Mouse (Mus musculus) stomach, postnatal 0 days (tissue): ENCODE results near the gene Glp1r. TPM values are rescaled to one million over a fixed set of nuclear protein-coding genes. Genes with fewer than 3 reads are reported as not detected.

Experiments
- ATAC-seq: fragments of 200-750 bp; cut with Nextera tagmentation; 2 replicates; pipeline ENCODE4 v1.8.0; 2017; ENCODE audit not compliant: low FRiP score, low TSS enrichment
- DNase-seq: peaks from one replicate; pipeline ENCODE4 v3.0.0-alpha.2; 2016; ENCODE audit warnings: low spot score
- H3K27ac ChIP-seq: fragments of 300-500 bp; sonication (generic); replicated peaks from 2 replicates; pipeline ENCODE4 v1.5.1; 2014; ENCODE audit warnings: mild to moderate bottlenecking, control low read depth
- H3K27me3 ChIP-seq: fragments of 300-500 bp; sonication (generic); 2 replicates; pipeline ENCODE4 v1.6.1; 2014; ENCODE audit warnings: low read length; ENCODE audit not compliant: control insufficient read depth, insufficient read depth
- H3K36me3 ChIP-seq: fragments of 300-500 bp; sonication (generic); 2 replicates; pipeline ENCODE4 v1.6.1; 2014; ENCODE audit warnings: low read length, mixed read lengths; ENCODE audit not compliant: control insufficient read depth, insufficient read depth
- H3K4me1 ChIP-seq: fragments of 300-500 bp; sonication (generic); replicated peaks from 2 replicates; pipeline ENCODE4 v1.6.1; 2014; ENCODE audit warnings: antibody characterized with exemption; ENCODE audit not compliant: control insufficient read depth, insufficient read depth
- H3K4me2 ChIP-seq: fragments of 300-500 bp; sonication (generic); replicated peaks from 2 replicates; pipeline ENCODE4 v1.6.1; 2014; ENCODE audit warnings: low read depth, mild to moderate bottlenecking, control low read depth, moderate library complexity
- H3K4me3 ChIP-seq: fragments of 300-500 bp; sonication (generic); 2 replicates; pipeline ENCODE4 v1.5.1; 2014; ENCODE audit warnings: low read depth, low read length, control low read depth
- H3K9ac ChIP-seq: fragments of 300-500 bp; sonication (generic); 2 replicates; pipeline ENCODE4 v1.6.1; 2014; ENCODE audit warnings: mild to moderate bottlenecking, low read length, control low read depth, mixed read lengths
- H3K9me3 ChIP-seq: fragments of 300-500 bp; sonication (generic); 2 replicates; pipeline ENCODE4 v1.6.1; 2016; ENCODE audit warnings: low read length; ENCODE audit not compliant: control insufficient read depth
- CTCF ChIP-seq: IDR thresholded peaks from 2 replicates; pipeline ENCODE4 v1.5.1; 2016; ENCODE audit warnings: antibody characterized with exemption, low read depth, mild to moderate bottlenecking, moderate library complexity
- EP300 ChIP-seq: optimal IDR thresholded peaks from 2 replicates; pipeline ENCODE3; 2016; ENCODE audit warnings: antibody characterized with exemption
- WGBS: fragments of 180-500 bp; shearing (Covaris S2); extraction: QIAGEN DNeasy Blood & Tissue Kit; methylation state at CpG from one replicate; pipeline ENCODE4 v1.1.7; 2014; 5-methylcytosine and 5-hydroxymethylcytosine counted together
- polyA plus RNA-seq: library from polyadenylated mRNA; unstranded; fragments of >200 nt; fragmentation: Nextera tagmentation; extraction: Ambion mirVana; gene quantifications from 2 replicates; pipeline ENCODE4 v1.2.1, GENCODE M21; 2015

Gene Glp1r
- polyA plus RNA-seq, 1 experiment from 2014 or later = 0.18 TPM

DNA sequence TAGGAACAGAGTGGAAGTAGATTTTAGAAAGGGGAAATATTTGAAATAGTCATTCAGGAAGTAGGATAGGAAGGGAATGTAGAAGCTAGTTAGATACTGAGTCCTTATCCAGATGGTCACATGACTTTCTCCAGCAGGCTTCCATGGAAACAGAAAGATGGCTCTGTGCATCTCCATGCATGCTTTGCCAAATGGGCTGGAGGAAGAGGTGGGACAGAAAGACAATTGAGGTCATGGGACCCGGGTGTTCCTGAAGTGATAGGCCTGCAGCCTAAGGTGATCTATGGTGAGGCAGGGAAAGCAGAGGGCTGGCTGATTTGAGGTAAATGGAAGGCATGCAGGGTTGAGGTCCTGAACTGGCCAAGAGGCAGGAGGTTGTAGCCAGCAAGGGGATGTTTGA is 46.8 kb downstream of the Glp1r start:
- WGBS = 67% methylated on average over 1 of the region's 1 CpGs
- Histone ChIP-seq H3K4me2 (no peak overlapping the region), H3K4me3 (no peak overlapping the region), H3K9me3 (no peaks in the 10 kb centered on the region), H3K27ac (no peak overlapping the region), H3K27me3 (no peaks in the 10 kb centered on the region), H3K36me3 (no peaks in the 10 kb centered on the region), H3K4me1 (no peaks in the 10 kb centered on the region), H3K9ac (no peak overlapping the region)
- ATAC-seq (no peak), DNase-seq (no peak)
- no peak for TF ChIP-seq CTCF
- no peak for TF ChIP-seq EP300

DNA sequence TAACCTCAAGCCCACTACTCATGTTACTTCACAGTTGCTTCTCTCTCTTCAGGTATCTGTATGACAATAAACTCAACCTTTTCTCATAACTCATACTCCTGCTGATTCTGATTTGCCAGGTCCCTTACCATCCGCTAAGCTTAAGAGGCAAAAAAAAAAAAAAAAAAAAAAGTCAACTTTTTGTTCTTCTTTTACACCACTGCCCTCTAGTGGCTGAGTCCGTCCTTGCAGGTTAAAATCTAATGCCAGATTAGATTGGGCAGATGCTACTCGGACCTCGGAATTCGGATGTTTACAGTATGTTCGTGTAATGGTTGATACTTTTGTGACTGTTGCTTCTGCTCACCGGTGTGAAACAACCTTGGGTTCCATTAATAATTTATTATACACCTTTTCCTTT is 49.2 kb downstream of the Glp1r start:
- 2% methylated on average over 7 of the region's 7 CpGs for WGBS
- H3K27ac ChIP-seq = no peak overlapping the region
- no peaks in the 10 kb centered on the region for H3K4me1 ChIP-seq
- H3K9me3 ChIP-seq = no peaks in the 10 kb centered on the region
- DNase-seq (peak; percentile 59), ATAC-seq (no peak)
- H3K4me2 ChIP-seq = no peak overlapping the region
- H3K27me3 ChIP-seq = no peaks in the 10 kb centered on the region
- H3K9ac ChIP-seq = no peak overlapping the region
- peak; percentile 91 for TF ChIP-seq CTCF
- no peak for TF ChIP-seq EP300
- H3K36me3 ChIP-seq = no peaks in the 10 kb centered on the region
- H3K4me3 ChIP-seq = no peak overlapping the region

DNA sequence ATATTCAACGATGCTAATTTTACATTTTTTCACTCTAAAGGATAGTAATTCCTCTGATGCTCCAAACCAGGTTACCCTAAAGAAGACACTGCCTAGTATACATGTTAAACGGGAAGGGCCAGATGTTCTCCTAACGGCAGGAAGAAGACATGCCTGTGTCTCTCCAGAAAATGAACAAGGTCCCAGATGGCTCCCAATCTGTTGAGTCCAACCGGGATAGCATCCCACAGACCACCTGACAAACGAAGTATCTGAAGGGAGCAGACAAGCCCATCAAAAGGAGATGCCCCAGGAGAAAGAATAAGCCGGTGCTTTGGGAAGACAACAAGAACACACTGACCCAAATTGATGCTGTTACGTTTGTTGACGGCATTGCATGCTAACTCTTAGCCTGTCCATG is 50.0 kb downstream of the Glp1r start:
- no peak overlapping the region for H3K4me3 ChIP-seq
- H3K27me3 ChIP-seq = no peaks in the 10 kb centered on the region
- TF ChIP-seq EP300 (no peak), CTCF (no peak)
- H3K27ac ChIP-seq = no peak overlapping the region
- H3K9ac ChIP-seq = no peak overlapping the region
- ATAC-seq = no peak
- H3K4me1 ChIP-seq = no peaks in the 10 kb centered on the region
- no peaks in the 10 kb centered on the region for H3K9me3 ChIP-seq
- H3K36me3 ChIP-seq = no peaks in the 10 kb centered on the region
- H3K4me2 ChIP-seq = no peak overlapping the region
- DNase-seq = no peak
- WGBS = 64% methylated on average over 8 of the region's 8 CpGs

DNA sequence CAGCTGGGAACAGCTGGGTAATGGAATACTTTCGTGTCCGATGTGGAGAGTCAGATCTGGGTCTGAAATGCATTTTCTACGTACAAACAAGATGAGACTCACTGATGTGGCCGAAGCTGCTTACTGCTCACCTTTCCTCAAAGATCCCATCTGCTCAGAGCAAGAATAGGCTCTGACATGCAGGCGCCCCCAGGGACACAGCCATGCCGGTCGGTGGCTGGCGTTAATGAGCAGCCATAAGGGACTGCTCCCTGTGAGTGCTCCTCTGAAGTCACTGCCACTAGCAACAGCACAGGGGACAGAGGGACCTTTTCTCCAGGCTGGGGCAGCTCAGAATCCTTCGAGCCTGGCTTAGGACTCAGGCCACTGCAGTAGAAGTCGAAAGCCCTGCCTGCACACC is 52.7 kb downstream of the Glp1r start, which contains the start of gene Umodl1:
Gene Umodl1, plus strand, starts transcription at position 301 of the 400 bp plus-strand sequence.
- Histone ChIP-seq H3K4me3 (no peak within 1 kb of the TSS), H3K4me1 (no peaks in the 10 kb centered on the region), H3K9me3 (no peaks in the 10 kb centered on the region), H3K36me3 (no peaks in the 10 kb centered on the region), H3K27ac (no peak within 1 kb of the TSS), H3K27me3 (no peaks in the 10 kb centered on the region), H3K9ac (no peak within 1 kb of the TSS), H3K4me2 (no peak within 1 kb of the TSS)
- WGBS = 51% methylated on average over 10 of the region's 10 CpGs
- ATAC-seq (no peak), DNase-seq (no peak)
- TF ChIP-seq EP300 (no peak), CTCF (no peak)

DNA sequence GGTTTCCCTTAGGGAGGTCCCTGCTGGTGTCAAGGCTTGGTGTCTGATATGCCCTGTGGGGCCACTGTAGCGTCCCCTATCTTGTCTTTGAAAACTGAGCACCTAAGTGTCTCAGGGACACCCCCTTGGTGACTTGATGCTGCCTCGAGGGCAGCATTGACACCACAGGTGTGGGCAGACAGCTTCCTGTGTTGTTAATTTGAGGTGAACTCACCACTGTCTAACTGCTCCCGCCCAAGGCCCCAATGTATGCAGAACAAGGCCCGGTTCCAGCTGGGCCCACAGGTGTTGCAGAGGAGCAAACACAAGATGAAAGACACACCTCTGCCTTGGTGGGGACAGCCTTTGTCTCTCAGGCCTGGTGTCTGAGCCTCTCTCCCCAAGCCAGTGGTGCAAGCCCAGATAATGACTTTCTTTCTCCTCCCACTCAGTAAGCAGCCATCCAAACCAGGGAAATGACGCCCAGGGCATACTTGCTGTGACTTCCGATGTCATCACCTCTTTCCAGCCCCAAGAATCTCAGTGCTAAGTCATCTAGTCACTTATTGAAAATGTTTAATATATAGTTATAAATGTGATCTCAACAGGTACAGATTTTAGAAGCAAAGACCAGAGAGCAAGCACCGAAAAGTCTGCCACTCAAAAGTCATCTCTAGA is 60.4 kb downstream of the Glp1r start:
- ATAC-seq (no peak), DNase-seq (no peak)
- Histone ChIP-seq H3K9me3 (no peaks in the 10 kb centered on the region), H3K9ac (no peak overlapping the region), H3K4me3 (no peak overlapping the region), H3K27me3 (no peaks in the 10 kb centered on the region), H3K27ac (no peak overlapping the region), H3K4me2 (no peak overlapping the region), H3K4me1 (no peaks in the 10 kb centered on the region), H3K36me3 (no peaks in the 10 kb centered on the region)
- 45% methylated on average over 7 of the region's 7 CpGs for WGBS
- TF ChIP-seq CTCF = no peak
- no peak for TF ChIP-seq EP300

DNA sequence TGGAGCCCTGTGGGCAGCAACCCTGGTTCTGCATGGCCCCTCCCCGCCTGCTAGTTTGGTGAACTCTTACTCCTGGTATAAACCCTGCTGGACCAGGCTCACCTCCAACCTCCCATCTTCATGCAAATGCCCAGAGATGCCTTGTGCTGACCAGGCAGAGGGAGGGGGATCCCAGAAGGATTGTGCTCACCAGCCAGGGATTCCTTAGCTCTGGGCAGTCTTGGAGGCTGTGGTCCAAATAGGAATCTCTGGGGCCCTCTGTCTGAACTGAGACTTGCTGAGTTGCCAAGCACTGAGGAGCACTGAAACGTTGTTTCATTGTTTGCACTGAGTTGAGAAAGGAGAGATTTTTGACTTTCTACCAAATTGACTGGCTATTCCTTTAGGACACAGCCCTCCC is 61.3 kb downstream of the Glp1r start:
- H3K27ac ChIP-seq = no peak overlapping the region
- DNase-seq = no peak
- no peak overlapping the region for H3K4me3 ChIP-seq
- no peak for TF ChIP-seq CTCF
- TF ChIP-seq EP300 = no peak
- H3K4me2 ChIP-seq = no peak overlapping the region
- 31% methylated on average over 2 of the region's 2 CpGs for WGBS
- no peaks in the 10 kb centered on the region for H3K27me3 ChIP-seq
- no peaks in the 10 kb centered on the region for H3K9me3 ChIP-seq
- no peaks in the 10 kb centered on the region for H3K36me3 ChIP-seq
- no peak overlapping the region for H3K9ac ChIP-seq
- no peaks in the 10 kb centered on the region for H3K4me1 ChIP-seq
- no peak for ATAC-seq
